Mouse (Mus musculus) left cerebral cortex, postnatal 25 days (tissue): ENCODE results near the gene Fem1a. TPM values are rescaled to one million over a fixed set of nuclear protein-coding genes. Genes with fewer than 3 reads are reported as not detected.

Experiments
- DNase-seq, 2 experiments: peaks; one replicate each; pipeline ENCODE4 v3.0.0; 2022; ENCODE audit warnings: low spot score in 2 of 2, mixed read lengths in 1 of 2
- intact Hi-C: fragments of 180-260 bp; cut with DNase I; formaldehyde crosslinking; loops from one replicate; pipeline ENCODE4 v1.15.1; 2025
- total RNA-seq, 2 experiments: library from RNA; stranded (reverse); gene quantifications; 2 replicates each; pipeline ENCODE4 v1.2.3; 2021

Fem1a gene
- total RNA-seq = 10 to 100 TPM; 33.5 to 34.1 TPM

DNA sequence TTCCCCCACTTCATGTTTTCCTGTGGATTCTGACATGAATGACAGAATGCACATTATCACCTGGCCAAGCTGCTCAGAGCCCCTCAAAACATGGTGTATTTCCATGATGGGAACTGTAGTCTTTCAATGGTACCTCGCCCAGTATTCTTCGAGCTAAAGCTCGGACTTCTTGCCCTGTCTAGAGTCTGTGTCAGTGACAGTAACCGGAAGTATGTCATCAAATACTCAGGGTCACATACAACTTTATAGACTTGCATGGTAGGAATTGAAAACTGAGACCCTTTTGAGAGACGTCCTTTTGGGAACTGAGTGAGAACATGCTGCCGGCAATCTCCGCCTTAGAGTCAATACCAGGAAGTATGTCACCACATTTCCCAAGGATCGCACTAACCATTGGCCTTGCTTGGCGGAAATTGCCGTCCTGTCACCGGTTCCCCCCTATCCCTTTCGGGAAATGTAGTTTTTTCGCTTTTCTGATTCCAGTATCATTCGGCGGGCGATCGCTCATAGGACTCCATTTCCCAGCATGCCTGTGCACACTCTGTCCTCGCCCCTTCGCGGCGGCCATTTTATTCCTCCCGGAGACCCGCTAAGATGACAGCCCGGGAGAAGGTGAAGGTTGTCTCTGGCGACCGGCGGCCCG lies at the start of gene Fem1a:
Gene Fem1a (plus strand): TSS at position 572 of the 643 bp plus-strand sequence.
- DNase-seq = peak; percentile 94 to 99
- intact Hi-C loops = loop anchor here (1.0 to 5.0 kb wide), 2 partner anchors 38 to 174 kb away; partner anchors contain the start of gene Dpp9

DNA sequence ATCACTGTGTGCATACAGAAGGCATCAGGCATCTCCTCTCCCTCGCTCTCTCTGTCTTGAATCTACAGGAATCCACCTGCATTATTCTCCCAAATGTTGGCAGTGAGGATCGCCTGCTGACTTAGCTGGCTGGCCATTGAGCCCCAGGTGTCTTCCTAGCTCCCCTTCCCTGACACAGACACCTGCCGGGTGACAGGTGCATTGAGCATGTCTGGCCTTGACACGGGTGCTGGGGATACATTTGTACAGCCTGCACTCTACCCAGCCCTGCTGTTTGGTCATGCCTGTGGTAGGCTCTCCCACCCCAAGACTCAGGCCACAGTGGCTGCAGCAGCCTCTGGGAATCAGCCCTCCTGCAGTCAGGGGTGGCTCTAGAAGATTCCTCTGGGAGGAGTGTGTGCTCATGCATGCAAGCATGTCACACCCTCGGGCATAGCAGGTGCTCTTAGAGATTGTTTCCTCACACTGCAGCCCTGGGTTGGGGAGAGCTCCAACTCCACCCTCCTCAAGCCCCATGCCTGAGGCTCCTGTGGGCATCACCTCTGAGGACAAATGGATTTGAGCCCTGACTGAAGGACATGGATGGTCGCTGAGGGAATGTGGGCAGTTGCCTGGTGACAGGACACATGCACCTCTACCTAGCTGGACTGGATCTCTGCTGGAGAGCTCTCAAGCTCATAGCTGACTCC lies 49.5 kb upstream of the Fem1a start:
- DNase-seq = no peak
- intact Hi-C loops = no loop called here

DNA sequence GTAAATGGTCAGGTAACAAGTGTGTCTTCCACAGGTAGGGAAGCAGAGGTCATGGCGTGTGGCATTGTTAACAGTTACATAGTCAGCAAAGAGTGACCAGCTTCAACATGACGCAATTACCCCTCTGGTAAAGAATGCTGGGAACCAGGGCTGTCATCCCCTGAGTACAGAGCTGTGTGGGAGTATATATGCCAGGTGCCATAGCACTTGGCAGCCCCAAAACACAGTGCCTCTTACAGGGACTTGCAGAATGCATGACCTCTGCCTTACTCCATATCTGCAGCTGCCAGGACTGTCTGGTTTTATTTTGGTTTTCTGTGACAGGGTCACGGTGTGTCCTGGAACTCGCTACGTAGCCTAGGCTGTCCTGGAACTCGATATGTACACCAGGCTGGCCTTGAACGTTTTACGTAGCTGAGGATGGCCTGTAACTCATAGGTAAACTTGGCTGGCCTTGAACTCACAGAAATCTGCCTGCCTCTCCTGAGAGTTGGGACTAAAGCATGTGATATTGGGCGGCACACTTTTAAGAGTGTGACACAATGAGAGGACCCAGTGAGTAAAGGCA lies 48.6 kb upstream of the Fem1a start:
- DNase-seq = no peak
- intact Hi-C loops = no loop called here

DNA sequence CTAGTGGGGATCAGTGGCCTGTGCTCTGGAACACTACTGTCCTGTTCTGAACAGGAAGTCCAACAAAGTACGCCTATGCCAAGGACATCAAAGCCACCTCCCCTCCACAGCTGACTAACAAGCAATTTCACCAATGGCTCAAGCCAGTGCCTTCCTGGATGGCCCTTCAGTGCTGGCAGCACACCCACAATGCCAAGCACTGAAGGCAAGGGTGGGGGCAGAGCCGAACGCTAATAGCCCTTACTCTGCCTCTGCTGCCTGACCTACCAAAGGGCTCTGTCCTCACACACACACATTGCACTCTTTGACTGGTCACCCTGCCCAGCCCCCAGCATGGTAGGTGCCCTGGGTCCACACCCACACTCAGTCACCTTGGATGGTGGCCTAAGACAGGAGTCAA lies 47.8 kb upstream of the Fem1a start:
- no peak for DNase-seq
- intact Hi-C loops = no loop called here

DNA sequence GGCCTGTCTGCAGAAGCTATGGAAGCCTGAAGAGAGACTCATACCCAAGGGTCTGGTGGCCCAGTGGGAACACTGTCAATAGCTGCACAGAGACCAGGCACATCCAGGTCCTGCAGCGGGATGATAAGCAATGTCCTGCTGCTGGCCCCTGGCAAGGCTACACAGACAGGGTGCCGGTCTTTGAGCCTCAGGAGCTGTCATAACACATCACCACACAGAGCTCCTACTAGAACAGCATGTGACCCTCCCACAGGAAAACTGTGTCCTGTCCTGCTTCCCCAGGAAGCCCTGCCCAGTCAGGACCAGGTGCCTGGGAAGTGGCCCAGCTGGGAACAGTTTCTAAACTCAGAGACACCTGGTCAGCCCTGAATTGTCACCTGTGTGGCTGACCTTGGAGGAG lies 45.5 kb upstream of the Fem1a start:
- no peak for DNase-seq
- intact Hi-C loops = no loop called here

DNA sequence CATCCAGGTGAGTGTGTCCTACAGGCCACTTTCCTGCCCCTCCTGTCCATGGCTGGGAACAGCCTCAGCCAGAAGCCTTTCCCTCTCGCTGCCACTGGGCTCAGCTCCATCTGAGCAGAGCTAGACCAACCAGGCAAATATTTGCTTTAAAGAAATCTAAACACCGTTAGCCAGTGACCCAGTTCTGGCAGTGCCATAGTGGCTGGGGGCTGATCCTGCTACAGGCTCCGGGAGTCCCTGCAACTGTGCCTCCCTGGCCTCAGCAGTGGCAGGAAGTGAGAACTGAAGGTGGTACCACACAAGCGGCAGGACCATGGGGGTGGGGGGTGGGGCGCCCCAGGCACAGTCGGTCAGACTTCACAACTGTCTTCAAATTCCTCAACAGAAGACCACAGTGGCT lies 43.9 kb upstream of the Fem1a start:
- intact Hi-C loops = no loop called here
- DNase-seq = no peak

DNA sequence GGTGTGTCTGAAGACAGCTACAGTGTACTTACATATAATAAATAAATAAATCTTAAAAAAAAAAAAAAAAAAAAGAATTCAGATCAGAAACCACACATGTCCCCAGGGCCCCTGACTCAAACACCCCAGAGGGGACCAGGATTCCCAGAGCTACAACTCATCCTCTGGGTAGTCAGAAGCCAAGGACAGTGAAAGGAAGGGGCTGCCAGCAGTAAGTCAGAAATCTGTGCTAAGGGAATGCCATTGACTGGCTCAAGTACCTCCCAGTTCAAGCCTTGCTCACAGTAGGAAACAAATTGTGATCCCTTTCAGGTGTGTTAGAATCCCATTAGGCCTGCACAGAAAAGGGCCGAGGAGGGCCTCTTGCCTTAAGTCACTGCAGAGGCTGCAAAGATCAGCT lies 42.4 kb upstream of the Fem1a start:
- intact Hi-C loops = no loop called here

DNA sequence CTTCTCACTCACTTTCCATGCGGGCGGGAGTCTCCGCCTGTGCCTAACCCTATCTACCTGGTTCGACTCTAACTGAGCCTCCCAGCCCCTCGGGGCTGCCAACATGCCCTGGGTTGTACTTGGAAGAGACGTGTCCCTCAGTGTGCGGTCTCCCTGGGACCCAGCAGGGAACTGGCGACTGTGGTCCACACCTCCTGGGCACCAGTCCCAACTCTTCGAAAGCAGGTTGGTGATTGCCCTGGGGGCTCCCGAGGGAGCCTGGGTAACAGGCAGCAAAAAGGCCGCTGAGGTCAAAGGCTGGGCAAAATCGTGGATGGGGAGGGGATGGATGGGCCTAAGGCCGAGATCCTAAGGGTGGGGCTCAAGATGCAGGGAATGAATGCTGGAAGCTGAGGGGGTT lies 38.9 kb upstream of the Fem1a start:
- no peak for DNase-seq
- intact Hi-C loops = loop anchor here (1.0 to 2.0 kb wide), 2 partner anchors 33 to 39 kb away; partner anchors contain the start of gene Fem1a

More for the DNA sequence above, 42.4 kb upstream of the Fem1a start:
- no peak for DNase-seq

DNA sequence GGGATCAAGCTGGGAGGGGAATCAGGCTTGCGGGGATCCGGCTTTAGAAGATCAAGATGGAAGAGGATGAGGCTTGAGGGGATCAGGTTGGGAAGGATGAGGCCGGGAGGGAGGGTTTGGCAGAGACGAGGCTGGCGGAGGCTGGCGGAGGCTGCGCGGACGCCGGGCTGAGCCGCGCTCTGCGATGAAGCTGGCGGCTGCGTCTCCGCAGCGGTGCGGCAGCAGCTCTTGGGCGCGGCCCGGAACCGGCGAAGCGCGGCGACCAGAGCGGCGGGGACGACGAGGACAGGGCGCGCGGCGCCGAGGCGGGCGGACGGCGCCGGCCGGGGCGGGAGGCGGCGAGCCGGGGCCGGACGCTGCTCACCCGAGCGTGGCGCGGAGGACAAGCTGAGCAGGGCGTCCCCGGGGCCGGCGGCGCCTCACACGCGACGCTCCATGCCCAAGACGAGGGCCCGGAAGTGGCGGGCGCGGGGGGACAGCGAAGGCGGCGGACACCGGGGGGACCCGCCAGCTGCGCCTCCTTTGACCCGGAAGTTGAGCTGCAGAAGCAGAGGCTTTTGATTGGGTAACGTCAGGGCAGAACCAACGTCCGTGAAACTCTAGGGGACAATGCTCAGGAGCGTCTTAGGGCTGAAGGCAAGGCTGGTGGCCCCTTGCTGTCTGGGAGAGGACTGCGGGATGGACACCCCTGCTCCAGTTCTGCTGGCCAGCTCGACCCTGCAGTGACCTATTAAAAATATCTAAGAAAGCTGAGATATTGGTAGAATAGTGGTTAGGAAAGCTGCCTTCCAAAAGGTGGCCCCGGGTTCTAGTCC lies 38.0 kb upstream of the Fem1a start, which contains the start of gene Dpp9:
Gene Dpp9 (minus strand): TSS at position 529 of the 815 bp plus-strand sequence.
- DNase-seq = peak; percentile 90 to 97
- intact Hi-C loops = loop anchor here (1.0 to 2.0 kb wide), 2 partner anchors 32 to 38 kb away; partner anchors contain the start of gene Fem1a

DNA sequence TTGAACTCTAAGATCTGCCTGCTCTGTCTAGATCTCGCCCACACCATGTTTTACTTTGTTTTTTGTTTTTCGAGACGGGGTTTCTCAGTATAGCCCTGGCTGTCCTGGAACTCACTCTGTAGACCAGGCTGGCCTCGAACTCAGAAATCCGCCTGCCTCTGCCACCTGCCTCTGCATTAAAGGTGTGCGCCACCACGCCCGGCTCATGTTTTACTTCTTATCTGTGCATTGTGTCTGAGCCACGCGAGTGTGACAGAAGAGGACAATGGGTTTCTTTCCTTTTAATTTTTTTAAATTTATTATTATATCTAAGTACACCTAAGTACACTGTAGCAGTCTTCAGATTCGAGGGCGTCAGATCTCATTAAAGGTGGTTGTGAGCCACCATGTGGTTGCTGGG lies 37.4 kb upstream of the Fem1a start:
- DNase-seq = no peak
- intact Hi-C loops = loop anchor here (2.0 kb wide), 1 partner anchor 32 kb away; no protein-coding TSS in a partner anchor

DNA sequence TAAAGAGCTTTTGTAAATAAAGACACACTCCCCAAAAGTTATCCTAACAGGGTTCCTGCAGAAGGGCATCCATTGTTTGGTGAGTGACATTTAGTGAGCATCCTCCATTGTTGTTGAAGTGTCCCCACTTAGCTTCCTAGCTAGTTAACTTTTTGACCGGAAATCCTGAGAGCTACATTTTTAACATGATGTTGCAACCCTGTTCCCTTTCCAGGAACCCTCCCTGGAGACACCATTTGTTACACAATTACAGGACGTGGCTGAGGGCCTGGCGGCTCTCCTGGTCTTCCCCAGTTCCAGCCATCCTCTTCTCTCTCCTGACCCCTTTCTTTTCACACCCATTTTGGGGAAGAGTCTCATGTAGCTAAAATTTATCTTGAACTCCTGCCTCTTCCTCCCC lies 36.8 kb upstream of the Fem1a start:
- no peak for DNase-seq
- intact Hi-C loops = loop anchor here (2.0 kb wide), 1 partner anchor 31 kb away; no protein-coding TSS in a partner anchor

DNA sequence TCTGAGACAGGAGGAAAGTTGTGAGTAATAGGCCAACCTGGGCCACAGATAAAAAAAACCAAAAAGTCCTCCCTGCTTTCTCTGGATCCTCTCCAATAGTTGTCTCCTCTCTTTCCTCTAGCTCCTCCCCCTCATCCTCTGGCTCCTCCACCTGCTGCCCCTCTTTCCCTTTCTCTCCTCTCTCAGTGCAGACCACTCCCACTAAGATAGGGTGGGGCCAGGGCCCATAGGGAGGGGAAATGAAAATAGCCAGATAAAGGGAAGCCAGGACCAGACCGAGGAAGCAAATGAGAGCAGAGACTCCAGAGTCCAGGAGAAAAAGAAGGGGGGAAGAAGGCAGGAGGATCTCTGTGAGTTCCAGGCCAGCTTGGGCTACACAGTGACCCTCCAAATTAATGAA lies 31.7 kb upstream of the Fem1a start:
- intact Hi-C loops = no loop called here

DNA sequence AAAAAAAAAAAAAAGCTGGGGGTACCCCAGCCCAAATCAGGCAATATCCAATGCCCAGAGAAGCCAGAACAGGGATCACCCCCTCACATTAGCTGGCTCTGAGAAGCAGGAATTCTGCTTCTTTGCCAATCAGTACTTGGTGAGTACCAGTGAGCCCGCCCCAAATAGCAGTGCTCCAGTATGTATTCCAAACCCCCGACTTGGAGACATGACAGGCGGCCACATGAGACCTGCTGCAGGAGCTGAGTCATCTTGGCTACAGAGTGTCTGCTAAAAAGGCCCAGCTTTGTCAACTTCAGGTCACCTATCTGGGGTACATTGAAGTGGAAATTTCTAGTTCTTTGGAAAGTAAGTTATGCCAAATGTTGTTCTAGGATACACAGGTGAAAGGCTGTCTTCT lies 30.0 kb upstream of the Fem1a start:
- no peak for DNase-seq
- intact Hi-C loops = no loop called here

More for the DNA sequence above, 31.7 kb upstream of the Fem1a start:
- DNase-seq = no peak

DNA sequence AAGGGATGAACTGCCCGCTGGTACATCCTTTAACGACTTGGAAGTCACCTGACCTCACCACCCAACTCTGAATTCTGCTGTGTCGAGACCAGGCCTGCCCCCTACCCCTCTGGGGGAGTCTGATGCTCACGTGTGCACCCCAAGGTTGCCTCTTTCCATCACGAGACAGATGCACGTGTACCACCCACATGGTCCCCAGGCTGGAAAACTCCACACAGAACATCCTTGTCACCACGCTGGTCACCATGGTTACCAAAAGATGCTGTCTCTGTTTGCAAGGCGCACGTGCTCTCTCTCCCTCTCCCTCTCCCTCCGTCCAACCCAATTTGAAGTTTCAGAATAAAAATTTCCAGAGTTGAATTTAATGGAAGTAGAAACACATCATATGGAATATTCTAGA lies 26.7 kb upstream of the Fem1a start:
- DNase-seq = peak; percentile 85 to 92
- intact Hi-C loops = no loop called here

DNA sequence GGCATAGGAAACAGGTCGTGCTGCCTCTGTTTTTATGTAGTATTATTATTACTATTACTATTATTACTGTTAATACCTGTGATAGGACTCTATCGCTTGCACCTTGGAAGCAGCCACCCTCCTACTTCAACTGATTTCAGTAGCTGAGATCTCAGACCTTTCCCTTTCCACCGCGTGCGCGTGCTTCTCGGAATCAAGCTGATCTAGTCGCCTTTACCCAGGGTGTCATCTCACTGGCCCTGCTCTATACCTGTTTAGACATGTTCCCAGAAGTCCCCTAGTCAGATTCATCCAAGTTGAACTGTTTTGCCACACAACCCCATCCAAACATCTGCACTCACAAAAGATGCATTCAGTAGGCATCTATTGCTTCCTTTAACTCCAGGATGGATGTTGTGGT lies 23.2 kb upstream of the Fem1a start:
- no peak for DNase-seq
- intact Hi-C loops = loop anchor here (1.0 kb wide), 1 partner anchor 18 kb away; no protein-coding TSS in a partner anchor

DNA sequence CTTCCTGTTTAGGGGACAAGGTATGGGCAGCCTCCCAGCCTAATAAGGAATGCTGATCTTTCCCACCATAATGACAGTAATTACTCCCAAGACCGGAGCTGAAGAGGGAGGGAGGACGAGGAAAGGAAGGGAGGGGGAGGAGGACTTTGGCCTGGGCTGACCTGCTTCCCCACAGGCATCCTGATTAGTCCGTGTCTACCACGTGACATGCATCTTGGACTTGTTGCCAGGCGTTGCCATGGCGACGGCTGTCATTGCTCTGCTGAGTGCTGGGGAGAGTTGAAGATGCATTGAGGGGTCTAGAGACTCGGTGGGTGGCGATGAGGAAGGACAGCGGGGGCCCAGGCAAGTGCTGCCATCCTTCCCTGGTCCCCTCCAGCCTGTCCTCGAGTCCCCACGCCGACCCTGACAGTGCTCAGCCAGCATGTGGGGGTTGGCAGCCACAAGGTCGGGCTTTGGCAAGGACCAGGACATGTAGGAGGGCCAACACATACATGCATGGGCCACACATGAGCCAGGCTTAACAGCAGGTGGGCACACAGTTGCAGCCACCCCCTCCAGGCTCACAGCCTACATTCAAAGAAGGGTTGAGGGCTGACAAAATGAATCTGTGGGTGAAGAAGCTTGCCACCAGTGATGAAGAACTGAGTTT lies 22.7 kb upstream of the Fem1a start:
- peak; percentile 87 to 93 for DNase-seq
- intact Hi-C loops = loop anchor here (1.0 kb wide), 1 partner anchor 17 kb away; no protein-coding TSS in a partner anchor

DNA sequence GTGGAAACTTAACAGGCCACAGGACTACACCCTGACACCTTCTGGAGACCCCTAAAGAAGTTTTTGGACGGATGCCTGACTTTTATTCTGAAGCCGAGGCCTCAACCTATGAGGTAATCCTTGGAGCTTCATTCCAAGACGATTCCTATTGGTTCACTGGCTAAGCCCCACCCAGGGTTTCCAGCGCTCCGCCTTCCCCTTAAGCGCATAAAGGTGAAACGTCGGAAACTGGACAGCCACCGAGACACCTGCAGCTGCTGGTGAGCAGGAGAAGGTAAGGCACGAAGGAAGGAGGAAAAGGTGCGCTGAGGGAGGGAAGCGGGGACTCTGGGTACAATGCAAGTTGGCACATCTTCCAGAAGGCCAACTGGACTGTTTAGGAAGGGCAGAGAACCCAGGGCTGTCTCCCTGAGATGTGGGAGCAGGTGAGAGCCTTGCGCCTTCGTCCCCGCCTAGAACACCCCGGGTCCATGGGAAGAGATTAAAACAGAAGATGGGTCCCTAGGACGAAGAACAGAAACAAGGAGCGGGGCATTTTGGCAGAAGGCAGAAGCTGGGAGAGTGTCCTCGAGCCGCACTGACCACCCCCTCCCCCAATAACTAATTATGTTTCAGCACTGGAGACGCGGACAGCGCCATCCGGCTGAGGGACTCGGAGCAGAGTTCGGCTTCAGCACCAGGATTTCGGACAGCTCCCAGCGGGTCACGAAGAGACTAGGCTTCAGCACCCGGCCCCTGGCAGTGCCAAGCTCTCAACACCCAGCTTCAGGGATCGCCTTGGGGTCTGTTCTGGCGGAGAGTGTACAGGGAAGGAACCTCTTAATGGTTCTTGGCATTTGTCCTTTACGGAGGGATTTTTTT lies 14.8 kb upstream of the Fem1a start:
- intact Hi-C loops = no loop called here

DNA sequence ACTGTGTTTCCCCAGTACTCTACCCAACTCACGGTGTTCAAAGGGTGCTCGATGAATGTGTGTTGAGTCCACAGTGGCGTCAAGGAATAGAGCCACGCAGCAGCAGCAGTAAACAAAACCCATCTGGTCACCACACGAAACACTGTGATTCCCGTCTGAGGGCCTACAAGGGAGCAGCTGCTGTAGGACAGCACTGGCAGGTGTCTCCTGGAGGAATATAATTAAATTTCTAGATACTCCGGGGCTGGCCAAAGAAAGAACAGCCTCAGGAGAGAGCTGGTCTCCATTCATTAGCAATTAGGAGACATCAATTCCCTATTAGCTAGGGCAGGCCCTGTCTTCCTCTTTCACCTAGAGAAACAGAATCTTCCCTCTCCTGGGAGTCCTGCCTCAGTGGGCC lies 11.0 kb upstream of the Fem1a start:
- DNase-seq = no peak
- intact Hi-C loops = no loop called here

More for the DNA sequence above, 14.8 kb upstream of the Fem1a start:
- peak; percentile 72 to 88 for DNase-seq
